Mouse (Mus musculus) liver, embryonic 11.5 days (tissue): ENCODE measurements at regions not wholly inside any gene's neighbourhood (a gene's known extent, or its start where the extent isn't known, plus 50 kb on each side); places are given as distances from the start of the nearest gene placed in this dataset.
A peak's percentile ranks its signal among the peaks of the same experiment; 100 is the strongest.

Experiments
- ATAC-seq: fragments of 200-750 bp; cut with Nextera tagmentation; replicated peaks from 2 replicates; pipeline ENCODE4 v1.8.0; 2017; ENCODE audit warnings: moderate number of reproducible peaks, mild to moderate bottlenecking, moderate TSS enrichment, moderate library complexity; ENCODE audit not compliant: low FRiP score
- DNase-seq: peaks from one replicate; pipeline ENCODE4 v3.0.0-alpha.2; 2017; ENCODE audit warnings: low spot score
- H3K27ac ChIP-seq: fragments of 300-500 bp; sonication (generic); 2 replicates; pipeline ENCODE4 v1.5.1; 2014; ENCODE audit warnings: mild to moderate bottlenecking, low read depth, low read length, control low read depth
- H3K27me3 ChIP-seq: fragments of 300-500 bp; sonication (generic); replicated peaks from 2 replicates; pipeline ENCODE4 v1.6.1; 2014; ENCODE audit warnings: low read length, mixed read lengths; ENCODE audit not compliant: control insufficient read depth, insufficient read depth
- H3K36me3 ChIP-seq: fragments of 300-500 bp; sonication (generic); 2 replicates; pipeline ENCODE4 v1.6.1; 2014; ENCODE audit warnings: mild to moderate bottlenecking, low read length, moderate library complexity, mixed read lengths; ENCODE audit not compliant: control insufficient read depth, insufficient read depth
- H3K4me1 ChIP-seq: fragments of 300-500 bp; sonication (generic); replicated peaks from 2 replicates; pipeline ENCODE4 v1.6.1; 2014; ENCODE audit warnings: low read length, mixed read lengths; ENCODE audit not compliant: control insufficient read depth, insufficient read depth
- H3K4me2 ChIP-seq: fragments of 300-500 bp; sonication (generic); 2 replicates; pipeline ENCODE4 v1.6.1; 2014; ENCODE audit warnings: mild to moderate bottlenecking, control low read depth, moderate library complexity
- H3K4me3 ChIP-seq: fragments of 300-500 bp; sonication (generic); 2 replicates; pipeline ENCODE4 v1.5.1; 2014; ENCODE audit warnings: low read depth, low read length, control low read depth
- H3K9ac ChIP-seq: fragments of 300-500 bp; sonication (generic); 2 replicates; pipeline ENCODE4 v1.6.1; 2014; ENCODE audit warnings: low read depth, low read length, control low read depth
- H3K9me3 ChIP-seq: fragments of 300-500 bp; sonication (generic); 2 replicates; pipeline ENCODE4 v1.6.1; 2016; ENCODE audit warnings: low read length, inconsistent platforms, mixed read lengths; ENCODE audit not compliant: control insufficient read depth
- WGBS: fragments of 180-500 bp; shearing (Covaris S2); extraction: QIAGEN DNeasy Blood & Tissue Kit; methylation state at CpG from one replicate; pipeline ENCODE4 v1.1.7; 2014; 5-methylcytosine and 5-hydroxymethylcytosine counted together

DNA sequence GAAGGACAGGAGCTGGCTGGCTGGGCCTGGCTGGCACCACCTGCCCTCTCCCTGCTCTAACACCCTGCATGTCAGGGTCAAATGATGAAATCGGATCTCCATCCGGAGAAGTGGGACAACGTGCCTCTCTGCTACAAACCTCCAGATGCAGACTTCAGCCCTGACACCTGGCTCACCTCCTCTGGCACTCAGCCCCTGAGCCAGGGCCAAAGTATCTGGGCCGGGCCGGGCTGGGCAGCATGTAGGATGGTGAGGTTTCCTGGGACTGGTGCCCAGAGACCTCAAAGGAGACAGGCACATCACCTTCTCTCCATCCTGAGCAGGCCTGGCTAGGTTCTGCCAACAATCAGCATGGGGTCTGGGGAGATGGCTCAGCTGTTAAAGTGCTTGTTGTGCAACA lies 113.5 kb downstream of the Tfcp2l1 start:
- ATAC-seq, result no peak
- 77% methylated on average over 5 of the region's 5 CpGs for WGBS

DNA sequence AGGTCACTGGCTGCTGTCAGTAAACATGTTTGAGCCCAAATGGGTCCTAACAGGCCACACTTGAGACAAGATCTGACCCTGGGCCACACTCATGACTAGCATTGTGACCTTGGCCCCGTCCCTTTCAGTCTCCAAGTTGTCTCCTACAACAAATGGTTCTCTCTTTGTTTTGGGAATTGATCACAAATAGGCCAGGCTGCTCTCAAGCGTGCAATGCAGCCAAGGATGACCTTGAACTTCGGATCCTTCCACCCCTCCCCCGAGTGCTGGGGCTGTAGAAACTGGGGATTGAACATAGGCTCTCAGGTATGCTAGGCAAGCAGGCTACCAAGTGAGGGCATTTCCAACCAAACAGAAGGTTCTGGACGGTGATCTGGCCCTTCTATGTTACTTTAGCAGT lies 120.5 kb downstream of the Tfcp2l1 start:
- DNase-seq (no peak), ATAC-seq (no peak)
- no peak overlapping the region for H3K4me2 ChIP-seq
- no peaks in the 10 kb centered on the region for H3K27me3 ChIP-seq
- no peak overlapping the region for H3K9ac ChIP-seq
- H3K9me3 ChIP-seq, result no peaks in the 10 kb centered on the region
- no peak overlapping the region for H3K4me3 ChIP-seq
- no peaks in the 10 kb centered on the region for H3K36me3 ChIP-seq
- H3K27ac ChIP-seq, result no peak overlapping the region
- no peaks in the 10 kb centered on the region for H3K4me1 ChIP-seq
- WGBS, result 70% methylated on average over 5 of the region's 5 CpGs

More for the DNA sequence above, 113.5 kb downstream of the Tfcp2l1 start:
- Histone ChIP-seq H3K4me1 (no peaks in the 10 kb centered on the region), H3K4me2 (no peak overlapping the region), H3K27me3 (no peaks in the 10 kb centered on the region), H3K36me3 (no peaks in the 10 kb centered on the region), H3K4me3 (no peak overlapping the region), H3K9ac (no peak overlapping the region), H3K27ac (no peak overlapping the region), H3K9me3 (no peaks in the 10 kb centered on the region)
- DNase-seq, result no peak

DNA sequence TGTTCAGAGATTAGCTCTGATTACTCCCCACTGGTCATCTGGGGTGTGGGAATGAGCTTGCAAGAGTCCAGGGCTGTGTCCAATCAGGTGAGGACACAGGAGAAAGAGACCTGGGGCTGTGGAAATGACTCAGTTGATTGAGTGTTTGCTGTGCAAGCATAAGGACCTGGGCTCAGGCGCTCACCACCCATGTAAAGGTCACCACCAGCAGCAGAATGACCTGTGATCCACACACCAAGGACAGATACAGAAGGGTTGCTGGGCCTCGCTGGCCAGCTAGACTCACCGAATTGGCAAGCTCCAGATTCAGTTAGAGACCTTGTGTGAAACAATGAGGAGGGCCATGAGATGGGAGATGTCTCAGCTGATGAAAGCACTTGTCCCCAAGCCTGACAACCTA lies 125.1 kb downstream of the Tfcp2l1 start:
- Histone ChIP-seq H3K9ac (no peak overlapping the region), H3K4me1 (no peaks in the 10 kb centered on the region), H3K4me3 (no peak overlapping the region), H3K36me3 (no peaks in the 10 kb centered on the region), H3K4me2 (no peak overlapping the region), H3K27ac (no peak overlapping the region), H3K27me3 (no peaks in the 10 kb centered on the region), H3K9me3 (no peaks in the 10 kb centered on the region)
- no peak for ATAC-seq
- DNase-seq, result no peak
- WGBS, result 63% methylated on average over 3 of the region's 3 CpGs

DNA sequence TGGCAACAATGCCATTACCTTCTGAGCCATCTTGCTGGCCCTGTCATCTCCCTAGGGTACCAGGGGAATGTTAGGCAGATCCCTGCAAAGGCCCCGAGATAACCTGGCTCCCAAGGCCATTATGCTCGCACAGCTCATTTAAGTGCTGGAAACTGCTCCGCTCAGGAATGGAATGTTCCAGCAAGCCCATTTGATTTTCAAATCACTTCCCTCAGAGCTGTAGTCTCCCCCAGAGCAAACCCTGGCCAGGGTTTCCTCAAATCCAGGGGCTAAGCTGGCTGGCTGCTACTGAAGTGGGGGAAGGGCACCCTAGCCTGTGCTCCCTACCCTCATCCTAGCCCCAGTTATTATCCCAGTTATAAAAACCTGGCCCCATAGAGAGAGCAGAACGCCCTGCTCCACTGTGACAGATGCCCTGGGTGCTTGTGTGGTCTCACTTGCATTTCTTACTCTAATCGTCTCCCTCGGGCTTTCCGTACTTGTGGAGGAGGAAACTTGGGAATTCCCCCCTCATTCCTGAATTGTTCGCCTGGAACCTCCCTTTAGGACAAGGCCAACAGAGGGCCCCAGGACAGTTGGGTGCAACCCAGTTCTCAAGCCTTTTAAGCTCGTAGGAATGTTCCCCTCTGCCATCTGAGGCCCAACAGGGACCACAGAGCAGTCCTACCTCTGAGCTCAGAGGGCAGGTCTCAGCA lies 128.6 kb downstream of the Tfcp2l1 start:
- H3K9ac ChIP-seq, result no peak overlapping the region
- no peak for ATAC-seq
- 58% methylated on average over 9 of the region's 9 CpGs for WGBS
- no peaks in the 10 kb centered on the region for H3K27me3 ChIP-seq
- no peaks in the 10 kb centered on the region for H3K4me1 ChIP-seq
- H3K27ac ChIP-seq, result no peak overlapping the region
- H3K36me3 ChIP-seq, result no peaks in the 10 kb centered on the region
- no peak overlapping the region for H3K4me3 ChIP-seq
- no peaks in the 10 kb centered on the region for H3K9me3 ChIP-seq
- DNase-seq, result no peak
- no peak overlapping the region for H3K4me2 ChIP-seq

DNA sequence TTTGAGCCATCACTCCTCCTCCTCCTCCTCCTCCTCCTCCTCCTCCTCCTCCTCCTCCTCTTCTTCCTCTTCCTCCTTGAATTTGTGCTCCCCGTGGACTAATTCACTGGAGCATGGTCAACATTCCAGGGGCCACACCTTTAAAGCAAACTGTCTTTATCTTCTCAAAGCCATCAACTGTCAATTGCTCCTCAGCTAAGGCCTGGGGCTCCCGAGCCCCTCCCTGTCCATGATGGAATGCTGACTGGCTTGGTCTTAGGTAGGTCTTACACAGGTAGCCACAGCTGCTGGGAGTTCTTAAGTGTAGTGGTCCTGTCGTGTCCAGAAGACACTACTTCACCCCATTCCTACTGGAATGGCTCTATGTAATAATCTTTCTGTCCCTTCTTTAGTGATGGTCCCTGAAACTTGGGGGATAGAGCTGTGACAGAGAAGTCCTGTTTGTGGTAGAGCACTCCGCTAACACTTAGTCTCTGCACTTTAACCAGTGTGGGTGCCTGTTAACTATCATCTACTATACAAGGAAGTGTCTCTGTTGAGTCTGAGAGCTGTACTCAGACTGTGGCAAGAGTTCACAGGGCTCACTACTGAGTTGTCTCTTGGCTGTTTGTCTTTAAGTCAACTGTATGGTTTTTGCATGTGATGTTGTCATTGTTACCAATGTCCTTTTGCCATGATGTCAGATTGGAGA lies 129.7 kb downstream of the Tfcp2l1 start:
- WGBS, result 61% methylated on average over 3 of the region's 4 CpGs
- DNase-seq, result no peak

DNA sequence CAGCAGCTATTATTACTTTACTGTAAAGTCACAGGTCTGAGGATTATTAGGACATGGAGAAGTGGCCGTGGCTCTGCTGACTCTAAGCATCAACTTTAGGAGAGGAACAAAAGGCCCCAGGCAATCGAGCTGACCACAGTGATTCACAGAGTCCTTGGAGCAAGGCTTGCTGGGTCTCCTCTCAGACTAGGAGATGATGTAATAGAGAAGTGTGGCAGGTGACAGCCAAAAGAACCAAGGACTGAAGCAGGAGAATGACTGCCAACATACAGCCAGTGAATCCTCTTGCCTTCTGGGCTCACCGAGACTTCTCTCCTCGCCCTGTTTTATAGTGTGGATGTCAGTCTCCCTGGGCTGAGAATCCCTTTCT lies 130.3 kb downstream of the Tfcp2l1 start:
- no peak for ATAC-seq
- Histone ChIP-seq H3K9ac (no peak overlapping the region), H3K4me1 (no peaks in the 10 kb centered on the region), H3K36me3 (no peaks in the 10 kb centered on the region), H3K27me3 (no peaks in the 10 kb centered on the region), H3K27ac (no peak overlapping the region), H3K9me3 (no peaks in the 10 kb centered on the region), H3K4me3 (no peak overlapping the region), H3K4me2 (no peak overlapping the region)
- WGBS, result 67% methylated on average over 4 of the region's 4 CpGs
- DNase-seq, result no peak

More for the DNA sequence above, 129.7 kb downstream of the Tfcp2l1 start:
- Histone ChIP-seq H3K9me3 (no peaks in the 10 kb centered on the region), H3K36me3 (no peaks in the 10 kb centered on the region), H3K4me3 (no peak overlapping the region), H3K4me1 (no peaks in the 10 kb centered on the region), H3K27me3 (no peaks in the 10 kb centered on the region), H3K9ac (no peak overlapping the region), H3K27ac (no peak overlapping the region), H3K4me2 (no peak overlapping the region)
- ATAC-seq, result no peak

DNA sequence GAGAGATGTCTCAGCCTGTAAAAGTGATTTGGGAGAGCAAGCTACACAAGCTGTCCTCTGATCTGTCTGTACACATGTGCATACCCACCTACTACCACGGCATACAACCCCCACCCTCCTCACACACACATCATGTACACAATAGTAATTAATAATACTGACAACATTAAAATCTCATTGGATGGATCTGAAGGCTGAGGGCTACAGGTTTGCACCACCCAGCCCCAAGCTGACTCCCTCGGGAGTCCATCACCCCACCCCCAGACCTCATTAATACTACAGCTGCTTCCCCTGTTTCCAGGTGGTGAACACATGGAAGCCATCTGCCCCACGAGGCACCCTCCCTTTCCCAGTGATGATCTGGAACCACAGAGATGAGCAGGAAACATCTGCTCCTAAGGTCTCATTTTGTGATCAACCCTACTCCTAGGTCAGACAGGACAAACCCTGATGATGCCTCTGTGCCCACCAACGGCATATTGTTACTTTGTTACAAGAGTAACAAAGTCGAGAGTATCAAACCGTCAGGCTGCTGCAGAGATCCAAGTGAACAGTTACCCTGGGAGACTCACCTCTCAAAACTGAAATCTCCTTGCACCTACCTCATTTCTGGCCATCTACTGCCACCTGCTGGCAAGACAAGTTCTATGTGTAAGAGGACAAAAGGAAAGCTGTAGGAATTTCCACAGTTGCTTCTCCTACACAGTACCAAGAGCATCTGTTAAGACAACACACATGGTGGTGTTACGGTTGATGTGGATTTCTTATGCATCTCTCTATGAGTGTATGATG lies 131.6 kb downstream of the Tfcp2l1 start:
- Histone ChIP-seq H3K9ac (no peak overlapping the region), H3K4me1 (no peaks in the 10 kb centered on the region), H3K4me3 (no peak overlapping the region), H3K36me3 (no peaks in the 10 kb centered on the region), H3K4me2 (no peak overlapping the region), H3K27me3 (no peaks in the 10 kb centered on the region), H3K9me3 (no peaks in the 10 kb centered on the region), H3K27ac (no peak overlapping the region)
- DNase-seq (no peak), ATAC-seq (peak; percentile 31)
- WGBS, result 30% methylated on average over 7 of the region's 7 CpGs

DNA sequence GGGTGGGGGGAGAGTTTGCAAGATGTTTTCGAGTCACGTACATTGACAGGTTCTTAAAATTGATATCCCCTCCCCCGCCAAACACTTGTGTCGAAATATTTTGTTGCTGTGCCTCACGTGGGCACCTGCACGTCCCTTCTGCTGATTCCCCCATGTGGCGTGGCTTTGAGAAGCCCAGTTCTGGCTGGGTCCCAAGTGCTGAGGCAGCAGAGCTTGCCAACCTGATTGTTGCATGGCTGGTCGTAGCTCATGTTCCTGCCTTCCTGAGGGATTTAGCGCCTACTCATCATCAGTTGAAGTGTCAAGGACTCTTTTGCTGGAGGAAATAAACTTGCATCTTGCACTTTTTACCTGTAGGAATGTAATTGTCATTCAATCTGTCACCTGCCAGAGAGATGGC lies 137.8 kb downstream of the Tfcp2l1 start:
- Histone ChIP-seq H3K9me3 (no peaks in the 10 kb centered on the region), H3K27ac (no peak overlapping the region), H3K36me3 (no peaks in the 10 kb centered on the region), H3K27me3 (no peaks in the 10 kb centered on the region), H3K4me1 (peaks cover 3% of the 10 kb centered on the region), H3K4me2 (no peak overlapping the region), H3K4me3 (no peak overlapping the region), H3K9ac (no peak overlapping the region)
- DNase-seq, result no peak
- WGBS, result 79% methylated on average over 9 of the region's 9 CpGs
- no peak for ATAC-seq
